Mouse (Mus musculus): ENCODE measurements around the gene Lsamp.

The Lsamp gene

GRCm38 (mm10) chr16:40959211-40959610, 975.0 kb downstream of the Lsamp start:
- H3K27me3 ChIP-seq (ENCODE audit: control insufficient read depth, insufficient read depth, low read length, poor library complexity, severe bottlenecking), result no peaks in the 10 kb centered on the region
- no peak for DNase-seq (ENCODE audit: low read depth, low spot score)

GRCm38 (mm10) chr16:40960586-40960985, 976.4 kb downstream of the Lsamp start:
- Histone ChIP-seq H3K36me3 (ENCODE audit: control insufficient read depth, insufficient read depth, low read length, poor library complexity, severe bottlenecking) (no peaks in the 10 kb centered on the region), H3K27me3 (ENCODE audit: control insufficient read depth, insufficient read depth, low read length, poor library complexity, severe bottlenecking) (no peaks in the 10 kb centered on the region)
- no peak for DNase-seq (ENCODE audit: low read depth, low spot score)

More at GRCm38 (mm10) chr16:40959211-40959610, 975.0 kb downstream of the Lsamp start:
- no peaks in the 10 kb centered on the region for H3K36me3 ChIP-seq (ENCODE audit: control insufficient read depth, insufficient read depth, low read length, poor library complexity, severe bottlenecking)

GRCm38 (mm10) chr16:40968088-40968860, 984.1 kb downstream of the Lsamp start:
- Histone ChIP-seq H3K27me3 (ENCODE audit: control insufficient read depth, insufficient read depth, low read length, poor library complexity, severe bottlenecking) (no peaks in the 10 kb centered on the region), H3K36me3 (ENCODE audit: control insufficient read depth, insufficient read depth, low read length, poor library complexity, severe bottlenecking) (no peaks in the 10 kb centered on the region)
- no peak for DNase-seq (ENCODE audit: low read depth, low spot score)

GRCm38 (mm10) chr16:40971382-40971781, 987.2 kb downstream of the Lsamp start:
- no peak for DNase-seq (ENCODE audit: low read depth, low spot score)
- Histone ChIP-seq H3K27me3 (ENCODE audit: control insufficient read depth, insufficient read depth, low read length, poor library complexity, severe bottlenecking) (no peaks in the 10 kb centered on the region), H3K36me3 (ENCODE audit: control insufficient read depth, insufficient read depth, low read length, poor library complexity, severe bottlenecking) (no peaks in the 10 kb centered on the region)

GRCm38 (mm10) chr16:40974084-40974483, 989.9 kb downstream of the Lsamp start:
- DNase-seq (ENCODE audit: low read depth, low spot score), result no peak
- no peaks in the 10 kb centered on the region for H3K27me3 ChIP-seq (ENCODE audit: control insufficient read depth, insufficient read depth, low read length, poor library complexity, severe bottlenecking)
- H3K36me3 ChIP-seq (ENCODE audit: control insufficient read depth, insufficient read depth, low read length, poor library complexity, severe bottlenecking), result no peaks in the 10 kb centered on the region

GRCm38 (mm10) chr16:40983026-40983425, 998.9 kb downstream of the Lsamp start:
- no peaks in the 10 kb centered on the region for H3K27me3 ChIP-seq (ENCODE audit: control insufficient read depth, insufficient read depth, low read length, poor library complexity, severe bottlenecking)

GRCm38 (mm10) chr16:41007569-41007968, 1023.4 kb downstream of the Lsamp start:
- Histone ChIP-seq H3K36me3 (ENCODE audit: control insufficient read depth, insufficient read depth, low read length, poor library complexity, severe bottlenecking) (no peaks in the 10 kb centered on the region), H3K27me3 (ENCODE audit: control insufficient read depth, insufficient read depth, low read length, poor library complexity, severe bottlenecking) (no peaks in the 10 kb centered on the region)
- DNase-seq (ENCODE audit: low read depth, low spot score), result no peak

More at GRCm38 (mm10) chr16:40983026-40983425, 998.9 kb downstream of the Lsamp start:
- no peaks in the 10 kb centered on the region for H3K36me3 ChIP-seq (ENCODE audit: control insufficient read depth, insufficient read depth, low read length, poor library complexity, severe bottlenecking)
- DNase-seq (ENCODE audit: low read depth, low spot score), result no peak

- no peaks in the 10 kb centered on the region for H3K36me3 ChIP-seq (ENCODE audit: control insufficient read depth, insufficient read depth, low read length, poor library complexity, severe bottlenecking)
- H3K27me3 ChIP-seq (ENCODE audit: control insufficient read depth, insufficient read depth, low read length, poor library complexity, severe bottlenecking), result no peaks in the 10 kb centered on the region
- DNase-seq (ENCODE audit: low read depth, low spot score), result no peak
These were observed 1050.6 kb downstream of the Lsamp start for GRCm38 (mm10) chr16:41034746-41035145.

GRCm38 (mm10) chr16:41041686-41042085, 1057.5 kb downstream of the Lsamp start:
- Histone ChIP-seq H3K27me3 (ENCODE audit: control insufficient read depth, insufficient read depth, low read length, poor library complexity, severe bottlenecking) (no peaks in the 10 kb centered on the region), H3K36me3 (ENCODE audit: control insufficient read depth, insufficient read depth, low read length, poor library complexity, severe bottlenecking) (no peaks in the 10 kb centered on the region)
- no peak for DNase-seq (ENCODE audit: low read depth, low spot score)

- no peaks in the 10 kb centered on the region for H3K36me3 ChIP-seq (ENCODE audit: control insufficient read depth, insufficient read depth, low read length, poor library complexity, severe bottlenecking)
- no peaks in the 10 kb centered on the region for H3K27me3 ChIP-seq (ENCODE audit: control insufficient read depth, insufficient read depth, low read length, poor library complexity, severe bottlenecking)
- DNase-seq (ENCODE audit: low read depth, low spot score), result no peak
These were observed 1079.2 kb downstream of the Lsamp start for GRCm38 (mm10) chr16:41063270-41063857.

- Histone ChIP-seq H3K36me3 (ENCODE audit: control insufficient read depth, insufficient read depth, low read length, poor library complexity, severe bottlenecking) (no peaks in the 10 kb centered on the region), H3K27me3 (ENCODE audit: control insufficient read depth, insufficient read depth, low read length, poor library complexity, severe bottlenecking) (no peaks in the 10 kb centered on the region)
- no peak for DNase-seq (ENCODE audit: low read depth, low spot score)
These were observed 1089.3 kb downstream of the Lsamp start for GRCm38 (mm10) chr16:41073470-41073869.

GRCm38 (mm10) chr16:41088648-41089047, 1104.5 kb downstream of the Lsamp start:
- H3K36me3 ChIP-seq (ENCODE audit: control insufficient read depth, insufficient read depth, low read length, poor library complexity, severe bottlenecking), result no peaks in the 10 kb centered on the region
- DNase-seq (ENCODE audit: low read depth, low spot score), result no peak
- H3K27me3 ChIP-seq (ENCODE audit: control insufficient read depth, insufficient read depth, low read length, poor library complexity, severe bottlenecking), result no peaks in the 10 kb centered on the region

GRCm38 (mm10) chr16:41090092-41090491, 1105.9 kb downstream of the Lsamp start:
- Histone ChIP-seq H3K27me3 (ENCODE audit: control insufficient read depth, insufficient read depth, low read length, poor library complexity, severe bottlenecking) (no peaks in the 10 kb centered on the region), H3K36me3 (ENCODE audit: control insufficient read depth, insufficient read depth, low read length, poor library complexity, severe bottlenecking) (no peaks in the 10 kb centered on the region)
- no peak for DNase-seq (ENCODE audit: low read depth, low spot score)

- H3K27me3 ChIP-seq (ENCODE audit: control insufficient read depth, insufficient read depth, low read length, poor library complexity, severe bottlenecking), result no peaks in the 10 kb centered on the region
- no peak for DNase-seq (ENCODE audit: low read depth, low spot score)
- H3K36me3 ChIP-seq (ENCODE audit: control insufficient read depth, insufficient read depth, low read length, poor library complexity, severe bottlenecking), result no peaks in the 10 kb centered on the region
These were observed 1107.1 kb downstream of the Lsamp start for GRCm38 (mm10) chr16:41091259-41091658.

- no peak for DNase-seq (ENCODE audit: low read depth, low spot score)
- Histone ChIP-seq H3K27me3 (ENCODE audit: control insufficient read depth, insufficient read depth, low read length, poor library complexity, severe bottlenecking) (no peaks in the 10 kb centered on the region), H3K36me3 (ENCODE audit: control insufficient read depth, insufficient read depth, low read length, poor library complexity, severe bottlenecking) (no peaks in the 10 kb centered on the region)
These were observed 1118.6 kb downstream of the Lsamp start for GRCm38 (mm10) chr16:41102805-41103204.
